Mouse (Mus musculus): Measurements from ENCODE around the gene Gm17606. TPM values are rescaled to one million over a fixed set of nuclear protein-coding genes. Genes with fewer than 3 reads are reported as not detected.
"Not testable (repeated sequence)": the region's sequence is repeated elsewhere in the genome, so short reads cannot be mapped to it uniquely, and the experiment has no call there.

The Gm17606 gene
- total RNA-seq (2022): not detected

GRCm38 (mm10) chr14:54640946-54641304 is at the start of gene Gm17606:
Gene Gm17606 (plus strand): TSS chr14:54640952.
- DNase-seq (ENCODE audit: low spot score in 2 of 2): no peak

GRCm38 (mm10) chr14:54591056-54591455 is 49.7 kb upstream of the Gm17606 start:
- no peak for DNase-seq (ENCODE audit: low spot score in 2 of 2)

GRCm38 (mm10) chr14:54592319-54592934 is 48.3 kb upstream of the Gm17606 start:
- DNase-seq (ENCODE audit: low spot score in 2 of 2): no peak

- DNase-seq (ENCODE audit: low spot score in 2 of 2): no peak
Observed at GRCm38 (mm10) chr14:54594055-54594454, 46.7 kb upstream of the Gm17606 start.

GRCm38 (mm10) chr14:54594631-54595414 is 45.9 kb upstream of the Gm17606 start:
- no peak for DNase-seq (ENCODE audit: low spot score in 2 of 2)

- DNase-seq (ENCODE audit: low spot score in 2 of 2): no peak
Observed at GRCm38 (mm10) chr14:54597084-54597483, 43.7 kb upstream of the Gm17606 start.

GRCm38 (mm10) chr14:54601601-54602000 is 39.2 kb upstream of the Gm17606 start:
- no peak for DNase-seq (ENCODE audit: low spot score in 2 of 2)

- no peak for DNase-seq (ENCODE audit: low spot score in 2 of 2)
Observed at GRCm38 (mm10) chr14:54602613-54603012, 38.1 kb upstream of the Gm17606 start.

GRCm38 (mm10) chr14:54603038-54603654 is 37.6 kb upstream of the Gm17606 start:
- DNase-seq (ENCODE audit: low spot score in 2 of 2): peak; percentile 95 to 96

- no peak for DNase-seq (ENCODE audit: low spot score in 2 of 2)
Observed at GRCm38 (mm10) chr14:54603686-54604085, 37.1 kb upstream of the Gm17606 start.

GRCm38 (mm10) chr14:54605752-54606321 is 34.9 kb upstream of the Gm17606 start, which contains the start of gene 4931414P19Rik:
Gene 4931414P19Rik (minus strand): TSS chr14:54605993.
- DNase-seq (ENCODE audit: low spot score in 2 of 2): peak; percentile 59 to 66

GRCm38 (mm10) chr14:54607226-54607625 is 33.5 kb upstream of the Gm17606 start:
- no peak for DNase-seq (ENCODE audit: low spot score in 2 of 2)

GRCm38 (mm10) chr14:54609245-54609644 is 31.5 kb upstream of the Gm17606 start:
- no peak for DNase-seq (ENCODE audit: low spot score in 2 of 2)

GRCm38 (mm10) chr14:54609962-54610361 is 30.8 kb upstream of the Gm17606 start:
- DNase-seq (ENCODE audit: low spot score in 2 of 2): no peak

GRCm38 (mm10) chr14:54610648-54611047 is 30.1 kb upstream of the Gm17606 start:
- no peak for DNase-seq (ENCODE audit: low spot score in 2 of 2)

- DNase-seq (ENCODE audit: low spot score in 2 of 2): not testable (repeated sequence)
Observed at GRCm38 (mm10) chr14:54614130-54614529, 26.6 kb upstream of the Gm17606 start.

- DNase-seq (ENCODE audit: low spot score in 2 of 2): no peak
Observed at GRCm38 (mm10) chr14:54616226-54616825, 24.4 kb upstream of the Gm17606 start.

- no peak for DNase-seq (ENCODE audit: low spot score in 2 of 2)
Observed at GRCm38 (mm10) chr14:54617152-54617896, 23.4 kb upstream of the Gm17606 start.

- peak; percentile 83 to 87 for DNase-seq (ENCODE audit: low spot score in 2 of 2)
Observed at GRCm38 (mm10) chr14:54617897-54618365, 22.8 kb upstream of the Gm17606 start, which contains the start of gene Psmb5. Gene Psmb5 (minus strand): TSS chr14:54618022.

- DNase-seq (ENCODE audit: low spot score in 2 of 2): no peak
Observed at GRCm38 (mm10) chr14:54621133-54621532, 19.6 kb upstream of the Gm17606 start, which contains the start of gene Psmb11. Gene Psmb11 (plus strand): TSS chr14:54621433.

- no peak for DNase-seq (ENCODE audit: low spot score in 2 of 2)
Observed at GRCm38 (mm10) chr14:54623334-54623733, 17.4 kb upstream of the Gm17606 start.

Data from gastrocnemius, adult 8-10 months (tissue).